Mouse (Mus musculus): ENCODE results near the gene Eef1akmt1.

DNA sequence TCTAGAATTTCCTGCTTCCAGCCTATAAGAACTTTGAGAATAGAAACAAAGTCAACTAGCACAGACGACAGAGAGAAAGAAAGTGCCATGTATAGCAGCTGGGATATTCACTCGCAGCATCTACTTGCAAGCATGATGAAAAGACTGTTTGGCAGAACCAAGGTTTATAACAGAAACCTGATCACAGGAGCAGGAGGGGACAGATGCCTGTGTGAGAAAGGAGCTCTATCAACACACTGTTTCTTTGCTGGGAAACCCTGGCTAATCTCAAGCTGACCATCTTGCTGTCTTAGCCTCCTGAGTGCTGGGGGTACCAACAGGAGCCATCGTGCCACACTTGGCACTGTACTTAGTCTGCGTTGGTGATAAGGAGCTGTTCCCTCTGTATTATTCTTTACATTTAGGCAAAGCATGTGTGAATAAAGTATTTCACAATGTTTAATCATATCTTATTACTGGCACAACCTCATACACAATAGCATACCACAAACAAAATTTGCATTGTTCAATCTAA is 38.5 kb upstream of the Eef1akmt1 start:
- TF ChIP-seq CTCF (IDR thresholded peaks at IDR 0.05; ENCODE audit: low read depth) = no peak
- no peak for TF ChIP-seq EP300 (optimal IDR thresholded peaks at IDR 0.05)

All from stomach, postnatal 0 days (tissue).